8 mouse cellular contexts compared by ENCODE assay signal in genomic region chr9:56936861-56937222, GRCm38 (mm10). TPM values are rescaled to one million over a fixed set of nuclear protein-coding genes. Genes with fewer than 3 reads are reported as not detected.
A peak's percentile ranks its signal among the peaks of the same experiment; 100 is the strongest.
DNase-seq lines count a peak whose midpoint lies in the region; ATAC-seq and TF ChIP-seq lines count a peak whose summit lies in the region.

No protein-coding gene starts in this region.

- WGBS in heart, embryonic 11.5 days (ENCODE audit: insufficient replicate concordance): 19% methylated on average over 6 of the region's 6 CpGs
- WGBS in forebrain, embryonic 14.5 days: 18% methylated on average over 6 of the region's 6 CpGs
- WGBS in liver, embryonic 15.5 days (ENCODE audit: insufficient replicate concordance): 11% methylated on average over 6 of the region's 6 CpGs

- no peak for TF ChIP-seq POLR2A in CH12.LX (IDR thresholded peaks at IDR 0.05; ENCODE audit: low read depth, low read length)

- intact Hi-C loops in left cerebral cortex, postnatal 14 days (cut with DNase I): loop anchor here (5.0 kb wide), 1 partner anchor 135 kb away; the partner anchor contains the start of gene Sin3a

- peaks cover 12% of the 10 kb centered on the region for H3K4me1 ChIP-seq in heart, embryonic 11.5 days (ENCODE audit: control insufficient read depth, insufficient read depth, low read length)
- peaks cover 5 to 23% of the 10 kb centered on the region in 2 experiments for H3K4me1 ChIP-seq in CH12.LX (ENCODE audit: control insufficient read depth in 1 of 2, insufficient read depth in 2 of 2)
- H3K4me1 ChIP-seq in forebrain, embryonic 14.5 days (ENCODE audit: control insufficient read depth, insufficient read depth, low read length): peaks cover 9% of the 10 kb centered on the region
- H3K4me1 ChIP-seq in liver, embryonic 15.5 days (replicated peaks): peaks cover 32% of the 10 kb centered on the region

- no peaks in the 10 kb centered on the region for H3K27me3 ChIP-seq in heart, embryonic 11.5 days (ENCODE audit: control insufficient read depth, insufficient read depth, low read length)
- peaks cover 3% of the 10 kb centered on the region for H3K27me3 ChIP-seq in CH12.LX (replicated peaks)
- H3K27me3 ChIP-seq in forebrain, embryonic 14.5 days (replicated peaks; ENCODE audit: control insufficient read depth, insufficient read depth, low read length): no peaks in the 10 kb centered on the region
- H3K27me3 ChIP-seq in liver, embryonic 15.5 days: no peaks in the 10 kb centered on the region

- peak overlapping the region; percentile 90 for H3K4me2 ChIP-seq in heart, embryonic 11.5 days
- peak overlapping the region; percentile 67 for H3K4me2 ChIP-seq in CH12.LX (ENCODE audit: insufficient read depth, low read depth, poor library complexity, severe bottlenecking)
- H3K4me2 ChIP-seq in forebrain, embryonic 14.5 days (ENCODE audit: low read length): peak overlapping the region; percentile 58
- peak overlapping the region; percentile 93 for H3K4me2 ChIP-seq in liver, embryonic 15.5 days

- H3K9ac ChIP-seq in heart, embryonic 11.5 days (ENCODE audit: low read depth, low read length): peak overlapping the region; percentile 58
- peak overlapping the region; percentile 81 for H3K9ac ChIP-seq in CH12.LX (ENCODE audit: insufficient read depth, low read depth)
- H3K9ac ChIP-seq in forebrain, embryonic 14.5 days (ENCODE audit: low read length): peak overlapping the region; percentile 46
- H3K9ac ChIP-seq in liver, embryonic 15.5 days: peak overlapping the region; percentile 40

- dilution Hi-C loops in CH12.LX (cut with MboI; ENCODE audit: extremely low pct_ligation_motif_present, extremely low pct_unique_long_range_greater_than_20kb, low sequenced_read_pairs): no loop called here

- no peak for TF ChIP-seq CTCF in CH12.LX (conservative IDR thresholded peaks at IDR 0.05 in 1 of 2, IDR thresholded peaks at IDR 0.05 in 1 of 2; ENCODE audit: low read depth in 2 of 2, low read length in 2 of 2)

- no peaks in the 10 kb centered on the region for H3K9me3 ChIP-seq in heart, embryonic 11.5 days (replicated peaks; ENCODE audit: control insufficient read depth, low read length)
- H3K9me3 ChIP-seq in CH12.LX (replicated peaks; ENCODE audit: low read length): peaks cover 5% of the 10 kb centered on the region
- H3K9me3 ChIP-seq in forebrain, embryonic 14.5 days (replicated peaks; ENCODE audit: control insufficient read depth, low read length): no peaks in the 10 kb centered on the region
- no peaks in the 10 kb centered on the region for H3K9me3 ChIP-seq in liver, embryonic 15.5 days (replicated peaks)

- in situ Hi-C loops in CH12.LX (cut with MboI; ENCODE audit: low pct_ligation_motif_present, low pct_unique_long_range_greater_than_20kb, low sequenced_read_pairs): loop anchor here (5.0 kb wide), 2 partner anchors 35 to 205 kb away; no protein-coding TSS in a partner anchor

- TF ChIP-seq RAD21 in CH12.LX (IDR thresholded peaks at IDR 0.05; ENCODE audit: low read depth, low read length): no peak

- DNase-seq in heart, adult 11 months: no peak
- no peak for DNase-seq in CH12.LX (ENCODE audit: extremely low read depth)
- no peak for DNase-seq in forebrain, embryonic 14.5 days (ENCODE audit: low spot score)
- DNase-seq in left cerebral cortex, postnatal 14 days (ENCODE audit: low spot score in 2 of 2): no peak
- no peak for DNase-seq in spleen, postnatal 14 days (ENCODE audit: low spot score in 2 of 2)
- DNase-seq in gastrocnemius, adult 8-10 months (ENCODE audit: low spot score in 2 of 2): no peak

- H3K79me2 ChIP-seq in CH12.LX (replicated peaks; ENCODE audit: control insufficient read depth, extremely low read depth, insufficient read depth, poor library complexity, severe bottlenecking): peaks cover 28% of the 10 kb centered on the region

- ATAC-seq in heart, embryonic 11.5 days (replicated peaks; ENCODE audit: insufficient number of reproducible peaks, low FRiP score, low TSS enrichment): no peak
- no peak for ATAC-seq in forebrain, embryonic 14.5 days
- ATAC-seq in liver, embryonic 15.5 days (ENCODE audit: insufficient read depth): no peak

- H3K36me3 ChIP-seq in heart, embryonic 11.5 days (ENCODE audit: control insufficient read depth, insufficient read depth, low read length): no peaks in the 10 kb centered on the region
- peaks cover 0 to 24% of the 10 kb centered on the region in 2 experiments for H3K36me3 ChIP-seq in CH12.LX (replicated peaks in 1 of 2; ENCODE audit: control insufficient read depth in 1 of 2, insufficient read depth in 1 of 2, low read length in 1 of 2)
- H3K36me3 ChIP-seq in forebrain, embryonic 14.5 days (ENCODE audit: control insufficient read depth, insufficient read depth, low read length): no peaks in the 10 kb centered on the region
- H3K36me3 ChIP-seq in liver, embryonic 15.5 days (replicated peaks): no peaks in the 10 kb centered on the region

- no peak for TF ChIP-seq EP300 in CH12.LX (IDR thresholded peaks at IDR 0.05; ENCODE audit: low read length)

- H3K4me3 ChIP-seq in heart, embryonic 11.5 days (ENCODE audit: low read depth, low read length): peak overlapping the region; percentile 79
- peak overlapping the region; percentile 61 to 99 (median 74) for H3K4me3 ChIP-seq in CH12.LX (replicated peaks in 1 of 3; ENCODE audit: low read depth in 2 of 3, low read length in 2 of 3, poor library complexity in 1 of 3)
- H3K4me3 ChIP-seq in forebrain, embryonic 14.5 days (ENCODE audit: low read depth, low read length): peak overlapping the region; percentile 76
- peak overlapping the region; percentile 85 for H3K4me3 ChIP-seq in liver, embryonic 15.5 days (replicated peaks)

- no peak overlapping the region for H3K27ac ChIP-seq in heart, embryonic 11.5 days (ENCODE audit: low read depth, low read length)
- no peak overlapping the region for H3K27ac ChIP-seq in CH12.LX (ENCODE audit: insufficient read depth, low read depth)
- no peak overlapping the region for H3K27ac ChIP-seq in forebrain, embryonic 14.5 days (ENCODE audit: low read depth, low read length)
- H3K27ac ChIP-seq in liver, embryonic 15.5 days (replicated peaks): peak overlapping the region; percentile 73

TF ChIP-seq in CH12.LX, 34 proteins besides CTCF, POLR2A, EP300 and RAD21:
- TF ChIP-seq TBP (conservative IDR thresholded peaks at IDR 0.05; ENCODE audit: low read depth, low read length) (peak; percentile 91; the same call in 1 of the 2 replicates), PAX5 (IDR thresholded peaks at IDR 0.05; ENCODE audit: low read length) (no peak)

RNA-seq across cellular contexts. Expression of gene Imp3, which starts 0.4 kb away (rescaled TPM):
- polyA plus RNA-seq in heart, embryonic 11.5 days (2014; fragmentation: Nextera tagmentation; extraction: Ambion mirVana): 65.6 and 66.0 TPM in 2 replicates
- total RNA-seq in CH12.LX (2012; rRNA removed) (196 and 197 TPM in 2 replicates), CH12.LX (2014; rRNA removed) (134 and 165 TPM in 2 replicates)
- polyA plus RNA-seq in CH12.LX (2012; ENCODE audit: insufficient read length, low read depth): 134 and 154 TPM in 2 replicates
- 91.1 and 100 TPM in 2 replicates for polyA plus RNA-seq in forebrain, embryonic 14.5 days (2014; fragmentation: Nextera tagmentation; extraction: Ambion mirVana)
- polyA plus RNA-seq in liver, embryonic 15.5 days (2015; fragmentation: Nextera tagmentation; extraction: Ambion mirVana): 40.3 and 42.6 TPM in 2 replicates
- 10 to 100 TPM; 50.6 to 51.1 TPM for total RNA-seq in left cerebral cortex, postnatal 14 days (2021)
- 10 to 100 TPM; 54.4 to 61.3 (median 57.1) TPM for total RNA-seq in gastrocnemius, adult 8-10 months (2022)

RNA-seq across cellular contexts. Expression of gene Snx33, which starts 8.7 kb away (rescaled TPM):
- polyA plus RNA-seq in heart, embryonic 11.5 days (2014; fragmentation: Nextera tagmentation; extraction: Ambion mirVana): 4.5 and 5.2 TPM in 2 replicates
- 2.6 and 3.2 TPM in 2 replicates for total RNA-seq in CH12.LX (2012; rRNA removed)
- 1.4 and 1.7 TPM in 2 replicates for total RNA-seq in CH12.LX (2014; rRNA removed)
- polyA plus RNA-seq in CH12.LX (2012; ENCODE audit: insufficient read length, low read depth): 2.2 and 2.6 TPM in 2 replicates
- polyA plus RNA-seq in forebrain, embryonic 14.5 days (2014; fragmentation: Nextera tagmentation; extraction: Ambion mirVana): 1.7 and 1.9 TPM in 2 replicates
- 1.3 and 1.6 TPM in 2 replicates for polyA plus RNA-seq in liver, embryonic 15.5 days (2015; fragmentation: Nextera tagmentation; extraction: Ambion mirVana)
- 1 to 10 TPM; 4.6 to 5.2 TPM for total RNA-seq in left cerebral cortex, postnatal 14 days (2021)
- total RNA-seq in gastrocnemius, adult 8-10 months (2022): 1 to 10 TPM; 1.7 to 4.0 (median 3.1) TPM

RNA-seq across cellular contexts. Expression of gene Snupn, which starts 13.8 kb away (rescaled TPM):
- 19.0 and 21.6 TPM in 2 replicates for polyA plus RNA-seq in heart, embryonic 11.5 days (2014; fragmentation: Nextera tagmentation; extraction: Ambion mirVana)
- total RNA-seq in CH12.LX (2012; rRNA removed) (21.2 and 22.3 TPM in 2 replicates), CH12.LX (2014; rRNA removed) (25.1 and 27.3 TPM in 2 replicates)
- polyA plus RNA-seq in CH12.LX (2012; ENCODE audit: insufficient read length, low read depth): 18.3 and 21.8 TPM in 2 replicates
- 27.4 and 29.1 TPM in 2 replicates for polyA plus RNA-seq in forebrain, embryonic 14.5 days (2014; fragmentation: Nextera tagmentation; extraction: Ambion mirVana)
- polyA plus RNA-seq in liver, embryonic 15.5 days (2015; fragmentation: Nextera tagmentation; extraction: Ambion mirVana): 8.3 and 8.4 TPM in 2 replicates
- total RNA-seq in left cerebral cortex, postnatal 14 days (2021): 10 to 100 TPM; 17.3 to 17.7 TPM
- 10 to 100 TPM; 10.0 to 12.0 (median 11.3) TPM for total RNA-seq in gastrocnemius, adult 8-10 months (2022)

RNA-seq across cellular contexts. Expression of gene Ptpn9, which starts 57.9 kb away (rescaled TPM):
- 21.9 and 22.0 TPM in 2 replicates for polyA plus RNA-seq in heart, embryonic 11.5 days (2014; fragmentation: Nextera tagmentation; extraction: Ambion mirVana)
- total RNA-seq in CH12.LX (2012; rRNA removed) (10.4 and 11.3 TPM in 2 replicates), CH12.LX (2014; rRNA removed) (10.4 and 10.9 TPM in 2 replicates)
- 17.7 and 21.3 TPM in 2 replicates for polyA plus RNA-seq in CH12.LX (2012; ENCODE audit: insufficient read length, low read depth)
- 27.3 and 28.2 TPM in 2 replicates for polyA plus RNA-seq in forebrain, embryonic 14.5 days (2014; fragmentation: Nextera tagmentation; extraction: Ambion mirVana)
- polyA plus RNA-seq in liver, embryonic 15.5 days (2015; fragmentation: Nextera tagmentation; extraction: Ambion mirVana): 3.1 and 3.5 TPM in 2 replicates
- 10 to 100 TPM; 25.8 to 27.7 TPM for total RNA-seq in left cerebral cortex, postnatal 14 days (2021)
- total RNA-seq in gastrocnemius, adult 8-10 months (2022): 1 to 10 TPM; 2.1 to 5.7 (median 2.6) TPM
